Mouse (Mus musculus) MEL (cell line): ENCODE measurements around the gene Trem3. TPM values are rescaled to one million over a fixed set of nuclear protein-coding genes. Genes with fewer than 3 reads are reported as not detected.
A peak's percentile ranks its signal among the peaks of the same experiment; 100 is the strongest.

ENCODE experiments used
- DNase-seq: peaks from one replicate; pipeline ENCODE4 v3.0.0; 2011; ENCODE audit warnings: low read depth, low spot score
- H3K27ac ChIP-seq: 2 replicates; pipeline ENCODE4 v1.5.1; 2012; ENCODE audit warnings: low read depth, mild to moderate bottlenecking, control low read depth, low read length, moderate library complexity; ENCODE audit not compliant: control insufficient read depth
- H3K27me3 ChIP-seq, 2 experiments: fragments of 150-350 bp in 1 of 2; sonication (generic) in 1 of 2; 2 replicates each; pipeline ENCODE4 v1.6.1; 2012; ENCODE audit warnings: low read length in 2 of 2, mild to moderate bottlenecking in 2 of 2, improper control_type of control experiment in 1 of 2, moderate library complexity in 1 of 2; ENCODE audit not compliant: insufficient read depth in 2 of 2, control insufficient read depth in 1 of 2
- H3K36me3 ChIP-seq, 2 experiments: 2 replicates each; pipeline ENCODE4 v1.6.1; 2012 to 2014; ENCODE audit warnings: low read length in 2 of 2, improper control_type of control experiment in 1 of 2, inconsistent platforms in 1 of 2, mild to moderate bottlenecking in 1 of 2; ENCODE audit not compliant: insufficient read depth in 2 of 2, control insufficient read depth in 1 of 2
- H3K4me1 ChIP-seq, 2 experiments: fragments of 150-350 bp in 1 of 2; sonication (generic) in 1 of 2; 2 replicates each; pipeline ENCODE4 v1.6.1; 2012; ENCODE audit warnings: low read length in 2 of 2, improper control_type of control experiment in 1 of 2, mild to moderate bottlenecking in 1 of 2; ENCODE audit not compliant: insufficient read depth in 2 of 2, control insufficient read depth in 1 of 2
- H3K4me3 ChIP-seq, 2 experiments: fragments of 150-350 bp in 1 of 2; sonication (generic) in 1 of 2; 2 replicates each; pipeline ENCODE4 v1.5.1; 2012; ENCODE audit warnings: low read depth in 2 of 2, low read length in 2 of 2, mild to moderate bottlenecking in 2 of 2, moderate library complexity in 2 of 2, control low read depth in 1 of 2, improper control_type of control experiment in 1 of 2; ENCODE audit not compliant: control insufficient read depth in 1 of 2, insufficient read depth in 1 of 2
- H3K79me2 ChIP-seq: 2 replicates; pipeline ENCODE4 v1.6.1; 2012; ENCODE audit warnings: mild to moderate bottlenecking, low read length, moderate library complexity; ENCODE audit not compliant: control insufficient read depth, poor library complexity, insufficient read depth
- H3K9ac ChIP-seq: 2 replicates; pipeline ENCODE4 v1.6.1; 2012; ENCODE audit warnings: low read depth, mild to moderate bottlenecking, control low read depth, low read length, moderate library complexity; ENCODE audit not compliant: control insufficient read depth, poor library complexity, severe bottlenecking
- H3K9me3 ChIP-seq: fragments of 150-350 bp; sonication (generic); replicated peaks from 2 replicates; pipeline ENCODE4 v1.6.1; 2012; ENCODE audit warnings: mild to moderate bottlenecking, low read length, improper control_type of control experiment, moderate library complexity; ENCODE audit not compliant: insufficient read depth
- BHLHE40 ChIP-seq: IDR thresholded peaks from 2 replicates; pipeline ENCODE4 v1.6.1; 2012; ENCODE audit warnings: low read depth, mild to moderate bottlenecking, inconsistent platforms, low read length, improper control_type of control experiment, borderline replicate concordance
- CHD1 ChIP-seq: IDR thresholded peaks from 2 replicates; pipeline ENCODE4 v1.6.1; 2012; ENCODE audit warnings: low read depth, mild to moderate bottlenecking, inconsistent platforms, low read length, improper control_type of control experiment
- EP300 ChIP-seq, 2 experiments: IDR thresholded peaks; 2 replicates each; pipeline ENCODE4 v1.6.1; 2011; ENCODE audit warnings: improper control_type of control experiment in 2 of 2, low read length in 2 of 2, low read depth in 1 of 2, mild to moderate bottlenecking in 1 of 2
- HCFC1 ChIP-seq: IDR thresholded peaks from 2 replicates; pipeline ENCODE4 v1.6.1; 2012; ENCODE audit warnings: low read depth, mild to moderate bottlenecking, inconsistent platforms, low read length, improper control_type of control experiment, moderate library complexity
- JUND ChIP-seq: IDR thresholded peaks from 2 replicates; pipeline ENCODE4 v1.6.1; 2011; ENCODE audit warnings: low read depth, mild to moderate bottlenecking, improper control_type of control experiment, low read length
- MEF2A ChIP-seq: IDR thresholded peaks from 2 replicates; pipeline ENCODE4 v1.6.1; 2014; ENCODE audit warnings: low read depth, mild to moderate bottlenecking, inconsistent platforms, low read length, improper control_type of control experiment; ENCODE audit not compliant: poor library complexity, insufficient replicate concordance, severe bottlenecking; ENCODE audit errors: extremely low read depth
- MYB ChIP-seq: IDR thresholded peaks from 2 replicates; pipeline ENCODE4 v1.6.1; 2011; ENCODE audit warnings: mild to moderate bottlenecking, low read depth, low read length, improper control_type of control experiment
- POLR2A ChIP-seq, 2 experiments: IDR thresholded peaks; 2 replicates each; pipeline ENCODE4 v1.6.1; 2011 to 2012; ENCODE audit warnings: low read length in 2 of 2, mild to moderate bottlenecking in 2 of 2, control low read depth in 1 of 2, improper control_type of control experiment in 1 of 2, low read depth in 1 of 2, moderate library complexity in 1 of 2; ENCODE audit not compliant: control insufficient read depth in 1 of 2, insufficient read depth in 1 of 2, poor library complexity in 1 of 2
- RAD21 ChIP-seq: IDR thresholded peaks from 2 replicates; pipeline ENCODE4 v1.6.1; 2011; ENCODE audit warnings: mild to moderate bottlenecking, low read depth, low read length, improper control_type of control experiment
- RCOR1 ChIP-seq: IDR thresholded peaks from 2 replicates; pipeline ENCODE4 v1.6.1; 2012; ENCODE audit warnings: low read depth, mild to moderate bottlenecking, inconsistent platforms, low read length, improper control_type of control experiment
- SIN3A ChIP-seq: IDR thresholded peaks from 2 replicates; pipeline ENCODE4 v1.6.1; 2012; ENCODE audit warnings: low read length, improper control_type of control experiment, inconsistent platforms
- TAL1 ChIP-seq: IDR thresholded peaks from 2 replicates; pipeline ENCODE4 v1.6.1; 2012; ENCODE audit warnings: mild to moderate bottlenecking, inconsistent platforms, low read length, moderate library complexity, mixed read lengths
- TCF12 ChIP-seq: IDR thresholded peaks from 2 replicates; pipeline ENCODE4 v1.6.1; 2014; ENCODE audit warnings: low read depth, mild to moderate bottlenecking, inconsistent platforms, low read length, improper control_type of control experiment, moderate library complexity
- USF2 ChIP-seq, 2 experiments: IDR thresholded peaks; 2 replicates each; pipeline ENCODE4 v1.6.1; 2011 to 2012; ENCODE audit warnings: improper control_type of control experiment in 2 of 2, low read length in 2 of 2, borderline replicate concordance in 1 of 2, inconsistent platforms in 1 of 2, low read depth in 1 of 2, mild to moderate bottlenecking in 1 of 2; ENCODE audit not compliant: insufficient read depth in 1 of 2
- ZC3H11A ChIP-seq: IDR thresholded peaks from 2 replicates; pipeline ENCODE4 v1.6.1; 2012; ENCODE audit warnings: low read depth, mild to moderate bottlenecking, inconsistent platforms, low read length, improper control_type of control experiment
- ZKSCAN1 ChIP-seq: IDR thresholded peaks from 2 replicates; pipeline ENCODE4 v1.6.1; 2012; ENCODE audit warnings: low read depth, mild to moderate bottlenecking, inconsistent platforms, low read length, improper control_type of control experiment, moderate library complexity
- ZMIZ1 ChIP-seq: IDR thresholded peaks from 2 replicates; pipeline ENCODE4 v1.6.1; 2012; ENCODE audit warnings: low read depth, mild to moderate bottlenecking, inconsistent platforms, low read length, improper control_type of control experiment, moderate library complexity
- ZNF384 ChIP-seq: IDR thresholded peaks from 2 replicates; pipeline ENCODE4 v1.6.1; 2012; ENCODE audit warnings: low read depth, mild to moderate bottlenecking, inconsistent platforms, low read length, improper control_type of control experiment
- polyA plus RNA-seq, 2 experiments: library from polyadenylated mRNA; stranded (reverse) in 1 of 2; unstranded in 1 of 2; fragments of >175 nt in 1 of 2; fragments of >200 nt in 1 of 2; gene quantifications; 2 replicates each; pipeline versions ENCODE4 v1.2.1 to v1.2.4; 2012; ENCODE audit warnings: low replicate concordance in 2 of 2, low read depth in 1 of 2; ENCODE audit not compliant: insufficient read length in 2 of 2, insufficient read depth in 1 of 2, missing spikeins in 1 of 2
- total RNA-seq: library from RNA; depleted of rRNA; stranded (reverse); fragments of 300-350 nt; gene quantifications from 2 replicates; pipeline ENCODE4 v1.2.3, GENCODE M21; 2012

Trem3 gene
- total and polyA plus RNA-seq, 3 experiments, result not detected

DNA sequence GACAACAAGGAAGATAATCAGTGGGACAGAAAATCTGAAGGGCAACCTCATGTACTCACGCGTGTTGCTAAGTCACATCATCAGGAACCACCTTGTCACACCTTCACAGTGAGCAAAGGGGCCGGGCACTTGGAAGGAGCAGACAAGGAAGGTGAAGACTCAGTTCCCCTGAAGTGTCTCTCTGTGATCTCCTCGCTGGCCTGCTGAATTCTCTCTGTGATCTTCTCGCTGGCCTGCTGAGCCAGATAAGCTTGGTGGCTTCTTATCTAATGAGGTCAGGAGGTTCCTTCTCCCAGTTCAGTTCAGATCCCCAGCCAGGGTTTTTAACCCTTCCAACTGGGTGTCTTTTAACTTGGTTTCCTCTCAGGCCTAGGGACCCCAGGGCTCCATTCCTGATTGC, 24.6 kb downstream of the Trem3 start (continued):
- TF ChIP-seq ZNF384 (peak; percentile 80), TCF12 (peak; percentile 100), USF2 (IDR thresholded peaks at IDR 0.05; ENCODE audit: borderline replicate concordance in 1 of 2, insufficient read depth in 1 of 2, low read depth in 1 of 2, low read length in 2 of 2) (no peak), ZC3H11A (no peak), JUND (peak; percentile 83), BHLHE40 (peak; percentile 62; the same call in 1 of the 2 replicates), RAD21 (no peak), MEF2A (peak; percentile 73; the same call in 1 of the 2 replicates), CHD1 (no peak), MYB (peak; percentile 84)

DNA sequence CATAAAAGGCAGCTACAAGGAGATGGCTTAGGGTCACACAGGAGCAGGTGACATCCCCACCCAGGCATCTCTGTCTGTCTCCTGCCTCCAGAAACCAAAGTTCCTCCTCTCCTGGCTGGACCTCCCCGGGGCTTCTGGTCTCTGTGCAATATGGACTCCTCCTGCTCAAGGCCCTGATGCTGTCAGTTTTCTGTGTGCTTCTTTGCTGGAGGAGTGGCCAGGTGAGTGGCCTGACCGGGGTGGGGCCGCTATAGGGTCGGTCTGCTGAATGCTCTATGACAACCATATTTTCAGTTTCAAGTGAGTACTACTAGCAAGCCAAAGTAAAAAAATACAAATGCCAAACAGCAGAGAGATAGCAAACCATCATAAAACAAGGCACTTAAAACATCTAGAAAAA, 25.0 kb downstream of the Trem3 start:
- peak overlapping the region; percentile 48 for H3K9ac ChIP-seq
- peak overlapping the region; percentile 80 for H3K27ac ChIP-seq

DNA sequence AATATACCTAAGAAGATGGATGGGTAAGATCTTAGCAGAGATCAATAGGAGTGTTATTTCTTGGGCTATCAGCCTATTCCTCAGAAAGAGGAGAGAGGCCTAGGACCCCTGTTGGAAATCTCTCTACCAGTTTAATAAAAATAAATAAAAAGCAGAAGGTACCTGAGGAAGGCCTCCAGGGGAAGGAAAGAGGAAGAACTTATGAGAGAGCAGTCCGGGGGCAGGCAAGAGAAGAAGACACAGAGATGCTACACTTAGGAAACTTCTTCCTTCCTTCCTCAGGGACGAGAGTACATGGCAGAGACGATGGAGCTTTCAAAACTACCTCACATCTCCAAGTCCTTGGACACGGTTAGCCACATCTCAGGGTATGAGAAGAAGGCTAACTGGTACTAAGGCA, 26.5 kb downstream of the Trem3 start:
- TF ChIP-seq ZKSCAN1, result no peak
- peak in 1 of 2 experiments; percentile 25; a peak in 1 of 4 replicates for TF ChIP-seq EP300 (IDR thresholded peaks at IDR 0.05; ENCODE audit: low read depth in 1 of 2, low read length in 2 of 2)
- Histone ChIP-seq H3K9ac (no peak overlapping the region), H3K27ac (no peak overlapping the region), H3K79me2 (no peaks in the 10 kb centered on the region), H3K4me3 (no peak overlapping the region), H3K36me3 (peaks cover 0 to 55% of the 10 kb centered on the region in 2 experiments; a peak in 2 of 4 replicates), H3K4me1 (peaks cover 16 to 49% of the 10 kb centered on the region in 2 experiments), H3K27me3 (no peaks in the 10 kb centered on the region), H3K9me3 (no peaks in the 10 kb centered on the region)
- DNase-seq, result peak; percentile 68

More for the DNA sequence above, 25.0 kb downstream of the Trem3 start:
- Histone ChIP-seq H3K36me3 (peaks cover 0 to 56% of the 10 kb centered on the region in 2 experiments; a peak in 2 of 4 replicates), H3K9me3 (no peaks in the 10 kb centered on the region), H3K27me3 (no peaks in the 10 kb centered on the region)
- DNase-seq, result peak; percentile 34
- TF ChIP-seq BHLHE40 (no peak), ZMIZ1 (no peak), SIN3A (no peak), CHD1 (no peak), TAL1 (no peak), HCFC1 (no peak), RCOR1 (no peak), POLR2A (IDR thresholded peaks at IDR 0.05; ENCODE audit: control insufficient read depth in 1 of 2, insufficient read depth in 1 of 2, low read depth in 1 of 2, low read length in 2 of 2, poor library complexity in 1 of 2) (no peak)
- TF ChIP-seq, all 39 proteins: peak for 0
- Histone ChIP-seq H3K79me2 (no peaks in the 10 kb centered on the region), H3K4me3 (peak overlapping the region; percentile 3 to 32; a peak in 3 of 4 replicates), H3K4me1 (peaks cover 9 to 48% of the 10 kb centered on the region in 2 experiments)
